Mouse (Mus musculus) cerebellum, postnatal 4 days (tissue): ENCODE data around the gene Plod1.
"Not testable (repeated sequence)": the region's sequence is repeated elsewhere in the genome, so short reads cannot be mapped to it uniquely, and the experiment has no call there.

Source experiments
- DNase-seq, 2 experiments: peaks; one replicate each; pipeline ENCODE4 v3.0.0; 2022; ENCODE audit warnings: low spot score in 2 of 2, mixed read lengths in 1 of 2

Plod1 gene

DNA sequence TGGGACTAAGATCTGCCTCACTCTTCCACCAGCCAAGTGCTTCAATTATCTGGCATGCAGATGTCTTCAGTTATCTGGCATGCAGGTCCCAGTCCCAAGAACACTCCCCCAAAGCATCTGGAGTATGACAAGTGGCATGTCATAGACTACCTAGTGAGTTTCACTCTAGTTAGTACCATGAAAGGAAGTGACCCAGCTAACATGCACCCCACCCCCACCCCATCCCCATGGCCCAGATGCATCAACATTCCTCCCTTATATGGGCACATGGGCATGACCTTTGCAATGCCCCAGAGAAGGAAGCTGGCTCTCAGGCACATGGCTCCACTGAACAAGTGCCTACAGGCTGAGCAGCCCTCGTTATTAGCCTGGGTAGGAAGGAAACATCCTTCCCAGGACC, 40.2 kb downstream of the Plod1 start:
- DNase-seq = no peak

DNA sequence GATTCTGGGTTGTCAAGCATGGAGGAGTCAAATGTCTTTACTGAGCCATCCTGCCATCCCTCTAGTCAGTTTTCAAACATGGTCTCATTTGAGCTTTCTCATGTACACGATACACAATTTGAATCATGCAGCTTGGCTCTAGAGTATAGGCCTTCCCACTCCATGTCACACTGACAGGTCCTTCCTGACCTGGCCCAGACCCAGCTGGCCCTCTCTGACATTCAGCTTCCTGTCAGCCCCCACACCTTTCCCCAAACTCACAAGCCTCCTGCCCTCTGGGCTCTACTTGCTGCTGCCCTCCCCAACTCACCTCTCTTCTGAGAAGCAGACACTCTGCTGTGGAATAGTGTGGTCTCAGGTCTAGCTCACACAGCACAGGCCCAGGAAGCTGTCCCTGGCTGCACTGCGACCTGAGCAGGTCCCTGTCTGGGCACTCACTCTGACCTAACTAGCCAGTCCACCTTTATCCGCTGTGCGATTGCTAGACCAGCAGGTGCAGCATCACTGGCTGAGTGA, 40.7 kb downstream of the Plod1 start:
- DNase-seq = no peak

DNA sequence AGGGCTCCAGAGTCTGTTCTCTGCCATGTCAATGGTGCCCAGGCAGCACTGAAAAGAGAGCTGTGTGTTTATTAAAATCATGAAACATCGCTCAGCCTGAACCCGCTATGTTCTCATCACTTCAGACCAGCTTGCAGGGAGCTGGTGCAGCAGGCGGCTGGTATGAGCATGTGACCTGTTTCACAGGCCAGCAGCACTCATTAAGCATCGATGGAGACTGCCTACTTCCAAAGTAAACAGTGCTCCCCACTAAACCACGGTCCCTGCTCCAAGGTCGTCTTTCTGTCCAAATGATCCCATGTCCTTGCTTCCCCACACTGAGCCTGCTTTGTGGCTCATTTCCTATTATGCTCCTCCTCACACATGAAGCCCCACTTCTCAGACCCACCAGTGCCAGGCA, 46.2 kb downstream of the Plod1 start:
- DNase-seq = no peak

DNA sequence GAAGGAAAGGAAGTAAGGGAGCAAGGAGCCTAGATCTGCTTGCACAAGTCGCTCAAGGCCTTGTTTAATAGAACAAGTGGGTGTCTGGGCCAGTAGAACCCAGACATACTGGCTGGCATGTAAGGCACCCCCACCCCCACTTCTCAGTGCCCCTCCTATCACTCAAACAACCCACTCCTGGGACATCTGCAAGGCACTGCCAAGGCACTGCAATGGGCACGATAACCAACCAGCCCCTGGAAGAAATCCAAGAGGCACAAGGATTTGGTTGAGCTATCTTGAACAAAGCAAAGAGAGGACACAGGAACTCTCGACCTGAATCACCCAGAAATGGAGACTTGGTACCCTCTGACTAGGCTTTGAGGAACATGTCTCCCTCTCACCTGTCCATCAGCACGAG, 48.3 kb downstream of the Plod1 start:
- no peak for DNase-seq

DNA sequence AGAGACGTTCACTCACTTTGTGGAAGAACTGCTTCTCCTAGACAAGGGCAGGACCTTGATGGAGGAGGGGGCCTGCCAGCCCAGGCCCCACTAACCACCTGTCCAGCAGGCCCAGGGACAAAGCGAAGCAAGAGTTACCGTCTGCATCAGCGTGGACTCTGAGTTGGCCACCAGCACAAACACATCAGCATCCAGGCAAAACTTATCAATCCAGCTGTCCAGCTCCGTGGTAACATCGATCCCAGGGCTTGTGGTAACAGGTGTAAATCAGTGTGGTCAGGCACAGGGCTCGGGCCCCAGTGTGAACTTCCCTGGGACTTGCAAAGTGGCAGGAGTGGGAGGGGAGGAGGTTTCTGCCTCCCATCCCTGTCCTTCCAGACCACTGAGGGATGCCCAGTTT, 49.3 kb downstream of the Plod1 start:
- no peak for DNase-seq

DNA sequence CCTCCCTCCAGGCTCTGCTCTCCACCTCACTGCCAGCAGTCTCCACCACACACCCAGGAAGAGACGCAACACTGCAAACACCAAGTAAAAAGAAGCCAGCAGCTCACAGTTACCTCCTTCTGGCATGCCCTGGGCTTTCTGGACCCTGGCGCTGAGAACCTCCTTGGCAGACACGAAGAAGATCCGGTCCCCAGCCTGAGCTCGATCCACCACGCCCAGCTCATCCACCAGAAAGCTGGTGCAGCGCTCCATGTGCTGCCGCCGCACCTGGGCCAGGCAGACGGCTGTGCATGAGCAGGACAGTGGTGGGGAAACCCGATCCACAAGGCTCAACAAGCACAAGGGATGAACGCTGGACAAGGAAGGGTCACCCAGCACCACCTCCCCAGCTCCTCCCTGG, 50.4 kb downstream of the Plod1 start:
- DNase-seq = no peak

DNA sequence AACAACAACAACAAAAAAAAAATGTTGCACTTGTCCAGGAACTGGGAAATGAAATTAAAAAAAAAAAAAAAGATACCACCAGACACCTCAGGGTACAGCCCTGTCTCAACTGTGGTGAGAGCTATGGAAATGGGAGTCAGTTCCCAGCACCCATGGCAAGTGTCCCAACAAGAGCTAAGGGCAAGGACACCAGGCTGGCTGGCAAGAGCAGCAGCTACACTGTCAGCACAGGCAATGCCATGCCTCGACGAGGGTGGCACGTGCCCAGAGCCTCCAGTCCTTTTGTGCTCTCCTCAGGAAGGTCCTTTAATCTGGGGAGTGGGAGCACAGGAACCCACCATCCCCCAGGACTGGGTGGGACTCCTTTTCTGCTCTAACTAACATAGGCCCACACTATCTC, 52.4 kb downstream of the Plod1 start:
- no peak for DNase-seq

DNA sequence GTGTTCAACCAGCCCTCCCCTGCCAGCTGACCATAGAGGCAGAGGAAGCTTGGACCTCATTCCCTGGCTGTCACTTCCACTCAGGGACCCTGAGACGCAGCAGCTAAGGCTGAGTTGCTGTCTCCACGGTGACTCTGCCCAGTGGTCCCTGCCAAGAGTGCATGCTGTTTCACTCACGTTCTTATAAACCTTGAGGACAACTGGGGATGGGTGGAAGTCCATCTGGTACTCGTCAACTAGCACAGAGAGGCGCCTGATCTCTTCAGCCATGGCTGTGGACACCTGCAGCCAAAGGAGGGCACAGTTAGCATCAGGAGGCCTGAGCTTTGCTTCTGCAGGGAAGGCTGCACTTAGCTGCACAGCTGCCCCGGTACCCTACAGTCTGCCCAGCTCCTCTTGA, 53.5 kb downstream of the Plod1 start:
- DNase-seq = no peak

DNA sequence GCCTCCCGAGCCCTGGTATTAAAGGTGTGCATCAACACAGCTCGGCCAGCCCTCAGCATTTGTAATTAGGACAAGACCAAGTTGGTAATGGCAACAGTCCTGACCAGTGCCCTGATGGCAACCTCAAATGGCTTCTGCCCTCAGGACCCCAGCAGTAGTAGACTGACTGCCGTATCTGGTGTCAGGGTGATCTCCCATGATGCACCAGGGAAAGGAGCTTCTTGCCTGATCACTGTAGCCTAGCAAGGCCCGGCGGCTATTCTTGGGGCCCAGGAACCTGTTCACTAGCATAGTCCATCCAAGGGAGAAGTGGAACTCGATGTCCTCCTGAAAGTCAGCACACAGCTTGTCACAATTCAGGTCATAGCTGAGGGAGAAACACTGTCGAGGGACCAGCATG, 54.8 kb downstream of the Plod1 start:
- DNase-seq = no peak

DNA sequence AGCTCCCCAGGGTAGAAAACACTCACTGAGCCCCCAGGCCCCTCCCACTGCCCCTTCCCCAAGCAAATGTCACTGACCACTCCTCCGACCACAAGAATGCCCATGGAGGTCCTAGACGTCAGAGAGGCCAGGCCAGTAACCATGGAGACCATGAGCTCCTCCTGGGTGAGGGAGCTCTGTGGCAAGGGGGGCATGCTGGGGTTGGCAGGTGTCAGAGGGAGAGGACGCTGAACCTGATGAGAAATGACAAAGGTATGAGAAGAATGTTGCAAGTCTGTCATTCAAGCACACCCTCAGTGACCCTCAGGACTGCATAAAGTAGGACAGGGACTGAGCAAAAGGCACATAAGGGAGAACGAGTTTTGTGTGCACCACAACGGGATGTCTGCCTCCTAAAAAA, 56.7 kb downstream of the Plod1 start:
- no peak for DNase-seq

DNA sequence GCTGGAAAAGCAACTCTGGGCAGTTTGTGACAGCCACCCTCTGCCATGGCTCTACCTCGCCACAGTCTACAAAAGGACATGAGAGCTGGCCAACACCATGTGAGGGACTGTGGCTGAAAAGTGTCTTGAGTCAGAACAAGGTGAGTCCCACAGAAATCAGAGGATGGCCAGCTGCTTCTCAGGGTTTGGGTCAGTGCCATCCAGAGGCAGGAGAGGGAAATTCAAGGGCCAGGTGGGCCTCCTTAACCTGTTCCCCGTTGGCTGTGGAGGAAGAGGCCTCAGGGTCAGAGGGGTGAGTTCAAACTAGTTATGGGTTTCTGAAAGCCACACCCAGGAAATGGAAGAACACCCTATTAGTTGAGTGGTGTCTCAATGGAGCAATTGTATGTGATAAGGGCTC, 57.1 kb downstream of the Plod1 start:
- DNase-seq = no peak

DNA sequence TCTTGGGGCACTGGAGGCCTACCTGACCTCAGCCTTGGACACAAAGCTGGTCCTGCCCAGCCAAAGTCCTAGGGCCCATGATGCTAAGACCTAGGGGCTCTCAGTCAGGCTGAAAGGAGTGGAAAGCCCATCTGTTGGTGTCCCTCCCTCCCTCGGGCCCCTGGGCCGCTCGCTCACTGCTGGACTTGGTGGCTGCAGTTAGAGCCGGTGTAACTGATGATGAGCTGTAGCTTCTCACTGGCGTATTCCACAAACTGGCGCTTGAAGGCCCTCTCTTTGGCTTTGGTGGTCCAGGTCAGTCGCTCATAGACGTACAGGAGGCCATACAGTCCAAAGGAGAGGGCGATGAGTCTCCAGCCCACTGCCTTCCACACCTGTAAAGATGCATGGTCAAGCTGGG, 58.0 kb downstream of the Plod1 start:
- DNase-seq = no peak

DNA sequence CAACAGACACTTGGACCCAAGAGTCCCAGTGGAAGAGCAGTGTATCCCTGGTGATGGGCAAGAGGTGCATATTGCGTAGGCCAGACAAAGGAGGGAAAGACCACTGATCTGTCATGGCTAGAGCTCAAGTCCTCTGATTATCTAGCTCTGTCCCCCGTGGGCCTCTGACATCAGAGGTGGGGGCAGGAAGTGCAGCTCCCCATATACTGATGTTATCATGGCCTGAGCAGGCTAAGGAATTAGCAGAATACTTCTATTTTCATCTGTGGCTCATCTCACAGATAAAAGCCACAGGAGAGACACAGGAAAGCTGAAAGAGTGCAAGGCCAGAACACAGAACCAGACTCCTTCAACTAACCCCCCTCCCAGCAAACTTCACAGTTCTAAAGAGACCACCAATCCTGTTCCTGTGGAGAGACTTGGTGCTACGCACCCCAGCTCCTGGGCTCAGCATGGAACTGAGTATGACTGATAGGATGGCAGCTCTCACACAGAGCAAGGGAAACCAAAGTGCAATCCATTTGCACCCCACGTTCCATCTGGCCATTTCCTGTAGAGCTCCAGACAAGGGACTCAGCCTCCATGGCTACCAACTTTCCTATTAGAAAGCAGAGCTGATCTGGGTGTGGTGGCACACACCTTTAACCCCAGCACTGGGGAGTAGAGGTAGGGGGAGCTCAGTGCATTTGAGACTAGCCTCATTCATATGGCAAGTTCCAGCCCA, 60.6 kb downstream of the Plod1 start:
- no peak for DNase-seq

DNA sequence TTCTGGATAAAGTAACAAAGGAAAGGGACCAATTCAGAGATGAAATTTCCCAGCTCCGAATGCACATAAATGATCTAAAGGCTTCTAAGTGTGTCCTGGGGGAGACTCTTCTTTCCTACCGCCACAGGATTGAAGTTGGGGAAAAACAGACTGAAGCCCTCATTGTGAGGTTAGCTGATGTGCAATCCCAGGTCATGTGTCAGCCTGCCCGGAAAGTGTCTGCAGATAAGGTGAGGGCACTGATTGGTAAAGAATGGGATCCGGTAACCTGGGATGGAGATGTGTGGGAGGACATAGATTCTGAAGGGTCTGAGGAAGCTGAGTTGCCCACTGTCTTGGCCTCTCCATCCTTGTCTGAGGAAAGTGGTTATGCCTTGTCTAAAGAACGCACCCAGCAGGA, 67.3 kb downstream of the Plod1 start:
- DNase-seq = no peak

DNA sequence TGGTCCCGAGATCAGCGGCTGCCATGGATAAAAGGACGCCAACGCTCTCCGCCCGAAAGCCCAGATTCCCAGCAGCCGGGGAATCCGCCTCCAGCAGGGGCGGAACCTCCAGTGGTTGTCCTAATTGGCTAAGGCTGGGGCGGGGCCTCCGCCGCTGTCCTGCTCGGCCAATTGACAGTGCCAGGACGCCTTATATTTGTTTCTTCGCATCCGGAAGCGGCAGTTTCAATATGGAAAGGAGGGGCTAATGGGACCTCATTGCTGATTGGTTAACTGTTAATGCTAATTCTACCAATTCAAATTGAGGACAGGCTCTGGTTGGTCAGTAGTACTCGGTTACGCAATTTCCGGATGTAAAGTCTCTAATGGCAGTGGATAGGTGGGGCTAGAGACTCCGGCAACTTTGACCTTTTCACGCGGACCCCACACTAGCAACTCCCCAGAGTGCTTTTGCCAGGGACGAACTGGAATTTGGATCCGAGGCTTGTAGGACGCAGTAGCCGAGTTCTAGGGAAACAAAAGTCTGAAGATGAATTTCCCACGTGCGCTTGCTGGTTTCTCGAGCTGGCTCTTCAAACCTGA, 68.0 kb downstream of the Plod1 start, which contains the start of the genes Miip and Fv1:
Gene Miip (minus strand): TSS at position 367 of the 582 bp plus-strand sequence.
Gene Fv1 (plus strand): TSS at position 530 of the 582 bp plus-strand sequence.
- peak; percentile 78 to 89 for DNase-seq

DNA sequence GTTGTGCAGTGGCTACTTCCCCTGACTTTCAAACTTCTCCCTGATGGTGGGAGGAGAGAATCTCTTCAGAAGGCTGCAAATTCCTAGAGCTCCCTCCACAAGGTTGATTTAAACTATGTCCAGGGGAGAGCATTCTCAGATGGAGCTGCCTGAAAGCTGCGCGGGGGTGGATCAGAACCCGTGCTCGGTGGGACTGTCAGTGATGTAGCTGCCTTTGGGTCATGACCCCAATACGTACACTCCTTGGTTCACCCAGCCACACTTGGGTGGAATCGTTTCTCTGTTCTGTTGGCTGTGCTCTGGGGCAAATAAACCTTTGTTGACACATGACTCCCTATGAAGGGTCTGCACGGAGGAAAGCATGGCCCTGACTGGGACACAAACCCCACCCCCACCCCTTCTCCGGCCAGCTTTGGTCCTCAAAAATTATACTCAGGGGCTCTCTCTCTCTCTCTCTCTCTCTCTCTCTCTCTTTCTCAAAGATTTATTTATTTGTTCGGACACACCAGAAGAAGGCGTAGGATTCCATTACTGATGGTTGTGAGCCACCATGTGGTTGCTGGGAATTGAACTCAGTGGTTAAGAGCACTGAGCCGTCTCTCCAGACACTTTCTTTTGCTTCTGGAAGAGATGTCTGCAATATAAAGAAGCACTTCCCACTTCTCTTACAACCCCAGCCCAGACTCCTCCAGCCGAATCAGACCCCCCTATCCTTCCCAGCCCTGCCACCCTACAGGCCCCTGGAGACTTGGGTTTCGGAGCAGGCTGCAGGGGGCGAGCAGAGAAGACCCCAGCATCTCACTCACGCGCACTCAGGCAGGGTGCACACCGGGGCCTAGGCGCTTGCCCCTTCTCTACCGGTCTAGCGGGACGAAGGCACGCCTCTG, 68.8 kb downstream of the Plod1 start:
- no peak for DNase-seq

DNA sequence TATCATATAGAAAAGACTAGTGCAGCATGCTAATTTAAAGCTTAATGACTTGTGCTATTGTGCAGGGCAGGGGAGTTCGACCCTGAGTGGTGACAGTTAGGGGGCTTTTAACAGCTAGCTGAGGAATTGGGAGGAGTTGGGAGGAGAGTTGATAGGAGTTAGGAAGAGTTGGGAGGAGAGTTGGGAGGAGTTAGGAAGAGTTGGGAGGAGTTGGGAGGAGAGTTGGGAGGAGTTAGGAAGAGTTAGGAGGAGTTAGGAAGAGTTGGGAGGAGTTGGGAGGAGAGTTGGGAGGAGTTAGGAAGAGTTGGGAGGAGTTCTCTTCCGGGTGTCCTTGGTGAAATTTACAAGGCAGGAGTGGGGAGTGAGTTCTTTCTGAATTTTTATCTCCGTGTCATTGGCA, 69.8 kb downstream of the Plod1 start:
- DNase-seq = not testable (repeated sequence)

DNA sequence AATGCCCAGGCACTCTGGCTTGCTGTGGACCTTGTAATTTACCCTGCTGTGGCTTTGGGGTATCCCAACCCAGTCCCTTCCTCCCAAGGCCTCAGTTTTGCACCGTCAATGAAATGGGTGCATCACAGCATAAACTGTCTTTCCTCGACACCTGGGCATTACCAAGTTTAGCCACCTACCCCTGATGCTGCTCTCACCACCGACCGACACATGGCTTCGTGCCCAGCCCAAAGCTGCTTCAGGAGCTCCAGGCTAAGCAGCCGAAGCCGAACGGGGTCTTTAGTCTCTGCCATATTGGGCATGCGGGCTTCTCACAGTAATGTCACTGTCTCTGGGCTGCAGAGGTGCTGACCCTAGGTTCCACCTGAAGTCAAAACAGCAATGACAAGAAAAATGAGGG, 70.5 kb downstream of the Plod1 start:
- no peak for DNase-seq

DNA sequence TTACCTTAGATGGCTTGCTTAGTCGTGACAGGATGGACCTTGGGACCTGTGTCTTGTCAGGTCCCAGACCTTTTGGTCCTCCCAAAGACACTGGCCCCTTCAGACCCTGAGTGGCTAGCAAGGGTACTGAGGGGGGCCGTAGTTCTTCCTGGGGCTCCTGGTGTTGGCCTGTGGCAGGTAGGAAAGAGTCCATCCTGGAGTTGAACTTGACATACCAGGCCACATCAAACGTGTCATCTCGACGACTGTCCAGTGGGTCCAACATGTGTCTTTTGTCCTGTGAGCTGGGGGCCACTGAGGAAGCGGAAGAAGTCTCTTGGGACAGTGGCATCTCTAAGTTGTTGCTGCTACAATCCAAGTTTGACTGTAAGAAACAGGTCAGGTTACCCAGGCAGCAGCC, 70.9 kb downstream of the Plod1 start:
- no peak for DNase-seq

DNA sequence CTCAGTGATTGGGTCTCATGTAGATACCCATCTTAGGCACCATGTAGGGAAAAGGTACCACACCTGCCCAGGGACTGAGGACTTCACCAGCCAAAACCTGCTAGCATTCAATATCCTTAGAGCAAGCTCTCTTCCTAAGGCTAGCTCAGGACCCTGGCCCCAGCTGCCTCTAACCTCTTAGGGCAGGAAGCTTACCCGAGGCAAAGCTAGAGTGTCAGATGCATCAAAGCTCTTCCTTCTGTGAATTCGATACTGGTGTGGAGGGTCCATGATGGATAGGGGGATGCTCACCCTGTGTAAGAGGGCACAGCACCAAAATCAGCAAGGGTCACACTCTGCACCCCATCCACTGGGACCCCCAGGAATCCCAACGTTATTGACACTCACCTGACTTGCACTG, 74.5 kb downstream of the Plod1 start:
- DNase-seq = no peak
